Mouse (Mus musculus) intestine, embryonic 16.5 days (tissue): ENCODE measurements at regions not wholly inside any gene's neighbourhood (a gene's known extent, or its start where the extent isn't known, plus 50 kb on each side); places are given as distances from the start of the nearest gene placed in this dataset.
"Not testable (repeated sequence)": the region's sequence is repeated elsewhere in the genome, so short reads cannot be mapped to it uniquely, and the experiment has no call there.

Experiments used
- ATAC-seq: fragments of 200-750 bp; cut with Nextera tagmentation; 2 replicates; pipeline ENCODE4 v1.8.0; 2017; ENCODE audit warnings: moderate TSS enrichment, moderate library complexity
- H3K27ac ChIP-seq: fragments of 300-500 bp; sonication (generic); 2 replicates; pipeline ENCODE4 v1.5.1; 2014; ENCODE audit warnings: mild to moderate bottlenecking, low read length
- H3K27me3 ChIP-seq: fragments of 300-500 bp; sonication (generic); replicated peaks from 2 replicates; pipeline ENCODE4 v1.6.1; 2014; ENCODE audit warnings: low read length, control low read depth, mixed read lengths; ENCODE audit not compliant: control insufficient read depth, insufficient read depth
- H3K36me3 ChIP-seq: fragments of 300-500 bp; sonication (generic); 2 replicates; pipeline ENCODE4 v1.6.1; 2014; ENCODE audit warnings: low read length, control low read depth; ENCODE audit not compliant: control insufficient read depth, insufficient read depth
- H3K4me1 ChIP-seq: fragments of 300-500 bp; sonication (generic); 2 replicates; pipeline ENCODE4 v1.6.1; 2014; ENCODE audit warnings: low read length, control low read depth, mixed read lengths; ENCODE audit not compliant: control insufficient read depth, insufficient read depth
- H3K4me2 ChIP-seq: fragments of 300-500 bp; sonication (generic); 2 replicates; pipeline ENCODE4 v1.6.1; 2014; ENCODE audit warnings: low read depth, low read length, control low read depth
- H3K4me3 ChIP-seq: fragments of 300-500 bp; sonication (generic); 2 replicates; pipeline ENCODE4 v1.5.1; 2014; ENCODE audit warnings: mild to moderate bottlenecking, low read length
- H3K9ac ChIP-seq: fragments of 300-500 bp; sonication (generic); 2 replicates; pipeline ENCODE4 v1.6.1; 2014; ENCODE audit warnings: low read depth, low read length
- H3K9me3 ChIP-seq: fragments of 300-500 bp; sonication (generic); 2 replicates; pipeline ENCODE4 v1.6.1; 2016; ENCODE audit warnings: low read length, control low read depth; ENCODE audit not compliant: control insufficient read depth
- WGBS: fragments of 180-500 bp; shearing (Covaris S2); extraction: QIAGEN DNeasy Blood & Tissue Kit; methylation state at CpG from one replicate; pipeline ENCODE4 v1.1.7; 2014; 5-methylcytosine and 5-hydroxymethylcytosine counted together

DNA sequence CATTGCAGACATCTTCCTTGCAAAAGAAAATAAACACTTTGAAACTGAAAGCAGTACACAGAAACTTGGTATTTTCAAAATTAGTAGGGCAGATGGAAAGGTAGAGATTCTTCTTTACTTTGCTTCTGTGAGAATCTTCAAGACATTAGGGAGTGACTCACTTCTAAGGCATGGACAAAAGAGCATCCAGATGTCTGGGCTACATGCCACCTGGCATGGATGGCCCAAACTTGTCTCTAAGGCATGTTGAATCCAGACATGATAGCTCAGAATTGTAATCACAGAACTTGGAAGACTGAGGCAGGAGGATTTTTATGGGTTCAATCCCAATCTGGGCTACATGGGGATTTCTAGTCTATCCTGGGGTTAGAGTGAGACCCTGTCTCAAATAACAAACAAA, 58.4 kb downstream of the Ly6f start:
- H3K9ac ChIP-seq = no peak overlapping the region
- peaks cover 3% of the 10 kb centered on the region; the same call in 1 of the 2 replicates for H3K9me3 ChIP-seq
- H3K27me3 ChIP-seq = no peaks in the 10 kb centered on the region
- H3K4me1 ChIP-seq = no peaks in the 10 kb centered on the region
- H3K4me2 ChIP-seq = no peak overlapping the region
- H3K36me3 ChIP-seq = no peaks in the 10 kb centered on the region
- no peak overlapping the region for H3K27ac ChIP-seq
- no peak for ATAC-seq
- no peak overlapping the region for H3K4me3 ChIP-seq

DNA sequence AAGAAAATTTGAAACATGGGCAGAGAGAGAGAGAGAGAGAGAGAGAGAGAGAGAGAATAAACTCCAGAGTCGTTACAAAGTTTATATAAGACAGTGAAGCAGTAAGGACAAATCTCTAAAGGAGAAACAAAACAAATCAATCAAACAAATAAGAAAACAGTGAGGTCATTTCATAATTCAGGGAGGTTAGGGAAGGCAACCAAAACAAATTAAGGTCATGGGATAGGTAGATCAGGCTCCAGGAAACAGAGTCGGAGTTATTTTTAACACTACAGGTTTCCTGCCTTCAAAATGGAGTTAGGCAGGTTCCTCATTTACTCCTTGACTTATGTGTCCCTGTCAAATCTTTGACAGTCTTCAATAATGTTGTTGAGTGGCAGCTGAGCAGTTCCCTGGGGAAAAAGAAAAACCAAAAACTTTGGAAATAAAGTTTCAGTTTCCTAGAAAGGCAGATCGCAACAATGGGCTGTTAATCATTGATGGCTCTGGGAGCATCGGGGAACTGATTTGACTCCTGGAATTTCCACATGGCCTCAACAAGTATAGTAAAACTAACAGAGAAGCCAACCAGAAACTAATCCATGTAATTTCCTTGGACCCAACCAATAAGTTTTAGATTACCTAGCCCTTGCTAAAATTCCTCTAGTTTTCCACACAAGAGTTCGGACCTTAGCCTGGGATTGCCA, 88.0 kb downstream of the Ly6f start:
- H3K4me1 ChIP-seq = no peaks in the 10 kb centered on the region
- H3K9ac ChIP-seq = no peak overlapping the region
- no peaks in the 10 kb centered on the region for H3K9me3 ChIP-seq
- no peaks in the 10 kb centered on the region for H3K27me3 ChIP-seq
- H3K36me3 ChIP-seq = no peaks in the 10 kb centered on the region
- no peak overlapping the region for H3K4me3 ChIP-seq
- ATAC-seq = no peak
- no peak overlapping the region for H3K4me2 ChIP-seq
- no peak overlapping the region for H3K27ac ChIP-seq
- 57% methylated on average over 5 of the region's 5 CpGs for WGBS

DNA sequence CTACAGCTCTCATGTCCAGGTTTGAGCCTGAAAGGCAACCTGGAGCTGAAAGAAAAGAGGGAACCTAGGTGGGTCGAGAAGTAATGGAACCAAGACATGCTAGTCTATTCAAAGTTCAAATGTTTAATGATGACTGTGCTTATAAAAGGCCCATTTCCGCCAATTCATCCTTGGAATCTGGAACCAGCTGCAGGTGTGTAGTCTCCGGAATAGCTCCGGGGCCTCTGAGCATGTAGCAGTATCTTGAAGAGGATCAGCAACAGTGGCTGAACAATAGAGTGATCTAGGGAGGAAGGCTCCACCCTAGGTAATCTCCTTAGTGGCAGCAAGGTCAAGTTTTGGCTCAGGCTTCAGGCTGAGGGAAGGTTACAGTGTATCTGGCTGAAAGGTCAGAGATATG, 103.4 kb downstream of the Ly6f start:
- Histone ChIP-seq H3K27ac (no peak overlapping the region), H3K4me2 (no peak overlapping the region), H3K36me3 (no peaks in the 10 kb centered on the region), H3K4me1 (no peaks in the 10 kb centered on the region), H3K4me3 (no peak overlapping the region), H3K27me3 (no peaks in the 10 kb centered on the region), H3K9me3 (no peaks in the 10 kb centered on the region), H3K9ac (no peak overlapping the region)
- no peak for ATAC-seq
- 87% methylated on average over 4 of the region's 4 CpGs for WGBS

DNA sequence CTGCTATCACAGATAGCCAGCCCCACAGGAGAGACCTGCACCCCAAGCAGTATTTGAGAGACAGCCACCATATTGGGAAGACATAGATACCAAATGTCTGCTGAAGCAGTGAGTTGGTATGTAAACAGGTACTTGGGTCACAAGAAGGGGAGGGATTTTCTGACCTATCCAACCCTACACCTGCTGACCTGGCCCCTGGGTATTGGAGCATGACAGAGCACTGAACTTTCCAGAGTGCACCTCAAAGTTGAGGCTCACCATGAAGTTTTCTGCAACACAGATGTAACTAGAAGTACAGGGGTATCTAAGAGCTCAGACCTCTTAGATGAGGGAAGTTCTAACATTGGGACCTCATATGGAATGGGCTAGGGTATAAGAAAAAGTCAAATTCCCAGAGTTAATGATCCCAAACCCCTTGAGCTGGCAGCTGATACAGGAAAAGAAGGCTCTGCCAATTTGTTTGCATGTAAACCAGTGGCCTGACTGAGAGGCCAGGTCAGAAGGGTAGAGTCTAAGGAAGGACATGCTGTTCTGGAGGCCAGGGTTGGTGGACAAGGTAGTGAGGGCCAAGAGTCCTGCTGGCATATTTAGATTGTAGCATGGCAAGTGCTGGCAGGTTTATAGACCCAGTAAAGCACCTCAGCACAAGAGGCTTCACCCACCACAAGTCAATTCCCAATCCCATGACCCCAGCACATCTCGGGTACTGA, 108.3 kb downstream of the Ly6f start:
- ATAC-seq = no peak
- Histone ChIP-seq H3K4me3 (no peak overlapping the region), H3K9ac (no peak overlapping the region), H3K27me3 (no peaks in the 10 kb centered on the region), H3K4me2 (no peak overlapping the region), H3K4me1 (no peaks in the 10 kb centered on the region), H3K9me3 (no peaks in the 10 kb centered on the region), H3K36me3 (no peaks in the 10 kb centered on the region), H3K27ac (no peak overlapping the region)
- 79% methylated on average over 1 of the region's 1 CpGs for WGBS

DNA sequence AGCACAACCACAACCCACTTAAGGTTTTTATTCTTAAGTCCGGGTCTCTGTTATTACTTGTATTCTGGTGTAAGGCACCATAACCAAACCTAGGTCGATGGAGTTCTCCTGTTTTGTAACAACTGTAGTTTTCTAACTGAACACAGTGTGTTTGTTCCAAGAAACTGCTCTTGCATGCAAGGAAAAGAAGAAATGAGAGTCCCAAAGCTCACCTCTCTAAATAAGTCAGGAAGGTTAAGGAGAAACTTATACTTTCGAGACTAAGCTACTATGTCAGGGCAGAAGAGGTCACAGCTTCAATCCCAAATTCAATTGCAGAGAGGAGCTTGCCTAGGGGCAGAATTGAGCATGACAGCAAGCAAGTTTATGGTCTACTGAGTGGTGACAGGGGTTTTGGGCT, 109.9 kb downstream of the Ly6f start:
- 79% methylated on average over 3 of the region's 3 CpGs for WGBS
- no peak for ATAC-seq
- no peak overlapping the region for H3K9ac ChIP-seq
- no peak overlapping the region for H3K4me2 ChIP-seq
- no peak overlapping the region for H3K27ac ChIP-seq
- H3K9me3 ChIP-seq = no peaks in the 10 kb centered on the region
- no peaks in the 10 kb centered on the region for H3K27me3 ChIP-seq
- H3K4me1 ChIP-seq = no peaks in the 10 kb centered on the region
- no peak overlapping the region for H3K4me3 ChIP-seq
- no peaks in the 10 kb centered on the region for H3K36me3 ChIP-seq

DNA sequence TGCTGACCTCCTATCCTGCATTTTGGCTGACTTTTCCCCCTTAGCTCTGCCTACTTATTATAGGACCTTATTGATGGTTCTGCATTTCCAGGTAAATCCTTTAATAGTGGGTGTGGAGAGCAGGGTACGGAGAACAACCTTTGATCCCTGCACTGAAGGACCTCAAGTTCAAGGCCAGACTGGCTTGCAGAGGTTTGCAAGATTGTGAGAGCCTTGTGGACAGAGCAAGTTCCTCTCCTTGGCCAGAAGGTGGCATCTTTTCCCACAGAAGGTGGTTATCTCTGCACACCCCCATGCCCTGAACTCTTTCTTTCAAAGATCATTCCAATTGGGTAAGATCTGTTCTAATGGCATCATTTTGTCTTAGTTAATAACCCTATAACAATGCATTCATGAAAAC, 111.6 kb downstream of the Ly6f start:
- no peak overlapping the region for H3K27ac ChIP-seq
- no peak overlapping the region for H3K9ac ChIP-seq
- H3K27me3 ChIP-seq = no peaks in the 10 kb centered on the region
- H3K9me3 ChIP-seq = no peaks in the 10 kb centered on the region
- 54% methylated on average over 1 of the region's 1 CpGs for WGBS
- H3K4me1 ChIP-seq = no peaks in the 10 kb centered on the region
- no peaks in the 10 kb centered on the region for H3K36me3 ChIP-seq
- ATAC-seq = no peak
- no peak overlapping the region for H3K4me3 ChIP-seq
- H3K4me2 ChIP-seq = no peak overlapping the region

DNA sequence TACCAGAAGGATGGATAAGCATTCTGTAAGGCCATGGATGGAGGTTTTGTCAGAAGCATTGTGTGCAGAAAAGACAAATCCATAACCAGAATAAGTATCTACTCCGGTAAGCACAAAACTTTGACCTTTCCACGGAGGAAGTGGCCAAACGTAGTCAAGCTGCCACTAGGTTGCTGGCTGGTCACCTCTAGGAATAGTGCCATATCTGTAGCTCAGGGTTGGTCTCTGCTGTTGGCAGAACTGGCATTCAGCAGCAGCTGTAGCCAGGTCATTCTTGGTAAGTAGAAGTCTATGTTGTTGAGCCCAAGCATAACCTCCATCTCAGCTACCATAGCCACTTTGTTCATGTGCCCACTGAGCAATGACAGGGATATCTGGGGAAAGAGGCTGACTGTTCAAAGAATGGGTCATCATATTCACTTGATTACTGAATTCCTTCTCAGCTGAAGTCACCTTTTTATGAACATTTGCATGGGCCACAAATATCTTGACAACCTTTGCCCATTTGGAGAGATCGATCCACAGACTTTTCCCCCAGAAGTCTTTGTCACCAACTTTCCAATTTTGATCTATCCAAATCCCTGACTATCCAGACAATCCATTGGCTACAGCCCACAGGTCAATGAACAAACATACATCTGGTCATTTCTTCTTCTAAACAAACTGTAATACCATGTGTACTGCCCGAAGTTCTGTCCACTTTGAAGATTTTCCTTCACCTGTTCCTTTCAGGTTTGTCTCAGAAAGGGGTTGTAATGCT, 114.2 kb downstream of the Ly6f start:
- Histone ChIP-seq H3K36me3 (no peaks in the 10 kb centered on the region), H3K4me1 (no peaks in the 10 kb centered on the region), H3K27ac (no peak overlapping the region), H3K4me2 (no peak overlapping the region), H3K27me3 (no peaks in the 10 kb centered on the region), H3K4me3 (no peak overlapping the region), H3K9ac (no peak overlapping the region), H3K9me3 (no peaks in the 10 kb centered on the region)
- no peak for ATAC-seq
- 84% methylated on average over 5 of the region's 5 CpGs for WGBS

DNA sequence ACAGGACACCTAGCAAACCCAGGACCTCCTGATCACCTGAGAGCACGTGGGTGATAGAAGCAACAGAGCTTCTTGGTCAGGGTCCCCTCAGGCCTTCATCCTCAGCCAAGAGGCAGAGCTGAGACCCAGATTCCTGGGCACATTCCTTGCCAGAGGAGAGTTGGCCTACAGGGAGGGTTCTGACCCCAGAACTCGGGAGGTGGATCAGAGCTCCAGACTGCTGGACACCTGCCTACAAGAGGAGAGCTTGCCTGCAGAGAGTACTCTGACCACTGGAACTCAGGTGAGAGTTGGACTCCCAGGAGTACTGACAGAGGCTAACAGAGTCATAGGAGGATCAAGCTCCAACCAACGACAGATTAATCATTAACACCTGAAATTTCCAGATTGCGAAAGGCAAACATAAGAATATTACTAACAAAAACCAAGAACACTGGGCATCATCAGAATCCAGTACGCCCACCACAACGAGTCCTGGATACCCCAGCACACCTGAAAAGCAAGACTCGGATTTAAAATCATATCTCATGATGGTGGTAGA, 124.8 kb downstream of the Ly6f start:
- H3K4me3 ChIP-seq, H3K4me1 ChIP-seq, H3K4me2 ChIP-seq, H3K9ac ChIP-seq, H3K36me3 ChIP-seq, H3K9me3 ChIP-seq, H3K27me3 ChIP-seq: not testable (repeated sequence)
- peak overlapping the region; percentile 28; the same call in 1 of the 2 replicates for H3K27ac ChIP-seq
- peak; percentile 44; the same call in 1 of the 2 replicates for ATAC-seq
- 65% methylated on average over 7 of the region's 7 CpGs for WGBS

DNA sequence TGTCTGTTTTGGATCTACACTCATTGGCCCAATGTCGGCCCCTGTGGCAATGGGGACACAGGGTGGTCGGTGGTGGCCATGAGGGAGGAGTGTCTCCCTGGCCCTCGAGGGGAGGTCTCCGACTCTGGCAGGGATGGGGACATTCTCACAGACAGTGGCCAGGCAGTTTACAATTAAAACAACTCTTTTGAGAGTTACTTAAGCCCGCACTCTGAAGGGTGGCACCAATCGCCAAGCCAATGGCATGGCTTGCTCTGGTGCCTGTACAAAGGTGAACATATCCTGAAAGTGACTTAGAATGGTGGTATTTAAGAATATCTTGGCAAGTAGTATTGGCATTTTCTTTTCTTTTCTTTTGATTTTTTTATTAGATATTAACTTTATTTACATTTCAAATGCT, 129.1 kb downstream of the Ly6f start:
- WGBS = 92% methylated on average over 6 of the region's 6 CpGs

More for the DNA sequence above, 129.1 kb downstream of the Ly6f start:
- Histone ChIP-seq H3K36me3 (no peaks in the 10 kb centered on the region), H3K4me1 (0 out of 2 replicates have a peak, but pooled peaks cover 3% of the 10 kb centered on the region), H3K4me3 (no peak overlapping the region), H3K9ac (no peak overlapping the region), H3K27me3 (no peaks in the 10 kb centered on the region), H3K9me3 (no peaks in the 10 kb centered on the region), H3K27ac (no peak overlapping the region), H3K4me2 (no peak overlapping the region)
- ATAC-seq = no peak
